Mouse (Mus musculus): ENCODE measurements around the gene Rtkn2. TPM values are rescaled to one million over a fixed set of nuclear protein-coding genes. Genes with fewer than 3 reads are reported as not detected.

Rtkn2 gene
- polyA plus RNA-seq, 1 experiment from 2014 or later, result 20.5 TPM

DNA sequence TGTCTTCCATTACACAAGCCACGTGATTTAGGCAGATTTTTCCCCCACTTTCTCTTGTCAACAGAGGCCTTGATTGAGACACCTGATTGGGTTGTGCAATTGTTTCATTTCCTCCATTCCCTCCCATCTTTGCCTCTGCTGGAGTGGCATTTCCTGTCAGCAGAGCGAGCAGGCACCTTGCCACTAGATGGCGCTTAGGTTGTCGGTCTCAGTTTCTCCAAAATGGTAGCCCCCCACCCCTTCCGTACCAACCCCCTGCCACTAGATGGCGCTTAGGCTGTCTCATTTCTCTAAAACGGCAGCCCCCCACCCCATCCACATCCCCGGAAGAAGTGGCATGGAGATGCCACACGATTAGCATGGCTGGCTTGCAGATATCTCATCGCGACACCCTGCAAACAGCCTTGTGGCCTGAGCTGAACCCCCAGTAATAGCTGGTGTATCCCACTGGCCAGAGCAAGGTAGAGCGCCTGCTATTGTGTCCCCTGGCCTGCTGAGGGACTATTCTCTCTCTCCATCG, 18.8 kb downstream of the Rtkn2 start:
- Histone ChIP-seq H3K9me3 (no peaks in the 10 kb centered on the region), H3K4me2 (replicated peaks) (peak overlapping the region; percentile 23), H3K36me3 (peaks cover 12% of the 10 kb centered on the region; the same call in 1 of the 2 replicates), H3K4me3 (no peak overlapping the region), H3K9ac (replicated peaks) (no peak overlapping the region), H3K4me1 (0 out of 2 replicates have a peak, but pooled peaks cover 5% of the 10 kb centered on the region), H3K27ac (replicated peaks) (no peak overlapping the region), H3K27me3 (no peaks in the 10 kb centered on the region)
- 40% methylated on average over 13 of the region's 13 CpGs for WGBS
- ATAC-seq (ENCODE audit: low FRiP score, low read depth), result peak; percentile 69; the same call in 1 of the 2 replicates

DNA sequence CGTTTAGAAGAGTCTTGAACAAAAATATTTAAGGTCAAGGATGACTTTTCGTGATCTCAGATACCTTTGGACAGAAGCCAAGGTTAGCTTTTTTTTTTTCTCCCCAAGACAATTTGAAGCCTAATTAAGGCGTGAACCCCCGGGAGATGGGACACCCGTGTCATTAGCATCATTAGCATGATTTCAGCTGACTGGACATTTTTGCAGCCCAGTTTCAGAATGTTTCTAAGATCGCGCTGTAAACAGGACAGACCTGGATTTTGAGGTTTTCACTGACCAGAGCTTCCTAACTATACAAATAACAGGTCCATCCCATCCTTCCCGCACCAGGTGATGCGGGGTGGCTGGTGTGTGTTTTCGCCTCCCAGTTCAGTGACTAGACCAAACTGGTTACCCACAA, 19.8 kb downstream of the Rtkn2 start:
- H3K36me3 ChIP-seq, result peaks cover 8% of the 10 kb centered on the region; the same call in 1 of the 2 replicates
- 0 out of 2 replicates have a peak, but pooled peaks cover 5% of the 10 kb centered on the region for H3K4me1 ChIP-seq
- H3K4me2 ChIP-seq (replicated peaks), result no peak overlapping the region
- no peak overlapping the region for H3K27ac ChIP-seq (replicated peaks)
- no peaks in the 10 kb centered on the region for H3K27me3 ChIP-seq
- H3K4me3 ChIP-seq, result no peak overlapping the region
- no peaks in the 10 kb centered on the region for H3K9me3 ChIP-seq
- no peak for ATAC-seq (ENCODE audit: low FRiP score, low read depth)
- no peak overlapping the region for H3K9ac ChIP-seq (replicated peaks)
- WGBS, result 94% methylated on average over 10 of the region's 10 CpGs

DNA sequence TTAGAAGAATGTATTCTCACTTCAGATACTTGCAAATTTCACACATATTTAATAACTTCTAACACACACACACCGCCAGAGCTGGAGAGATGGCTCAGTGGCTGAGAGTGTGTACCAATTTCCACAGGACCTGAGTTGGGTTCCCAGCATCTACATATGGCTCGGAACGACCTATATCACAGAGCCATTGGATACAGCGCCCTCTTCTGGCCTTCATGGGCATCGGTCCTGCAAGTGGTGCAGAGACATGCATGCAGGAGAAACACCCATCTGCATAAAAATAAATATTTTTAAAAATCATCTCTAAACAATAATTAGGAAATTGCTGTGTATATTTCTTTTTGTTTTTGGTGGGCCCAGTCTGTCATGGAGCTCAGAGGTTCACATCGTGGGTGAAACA, 22.1 kb downstream of the Rtkn2 start:
- no peaks in the 10 kb centered on the region for H3K9me3 ChIP-seq
- no peak overlapping the region for H3K9ac ChIP-seq (replicated peaks)
- 87% methylated on average over 6 of the region's 6 CpGs for WGBS
- peaks cover 8% of the 10 kb centered on the region; the same call in 1 of the 2 replicates for H3K36me3 ChIP-seq
- no peak overlapping the region for H3K4me3 ChIP-seq
- no peaks in the 10 kb centered on the region for H3K27me3 ChIP-seq
- no peak overlapping the region for H3K4me2 ChIP-seq (replicated peaks)
- H3K4me1 ChIP-seq, result no peaks in the 10 kb centered on the region
- H3K27ac ChIP-seq (replicated peaks), result no peak overlapping the region
- ATAC-seq (ENCODE audit: low FRiP score, low read depth), result no peak

DNA sequence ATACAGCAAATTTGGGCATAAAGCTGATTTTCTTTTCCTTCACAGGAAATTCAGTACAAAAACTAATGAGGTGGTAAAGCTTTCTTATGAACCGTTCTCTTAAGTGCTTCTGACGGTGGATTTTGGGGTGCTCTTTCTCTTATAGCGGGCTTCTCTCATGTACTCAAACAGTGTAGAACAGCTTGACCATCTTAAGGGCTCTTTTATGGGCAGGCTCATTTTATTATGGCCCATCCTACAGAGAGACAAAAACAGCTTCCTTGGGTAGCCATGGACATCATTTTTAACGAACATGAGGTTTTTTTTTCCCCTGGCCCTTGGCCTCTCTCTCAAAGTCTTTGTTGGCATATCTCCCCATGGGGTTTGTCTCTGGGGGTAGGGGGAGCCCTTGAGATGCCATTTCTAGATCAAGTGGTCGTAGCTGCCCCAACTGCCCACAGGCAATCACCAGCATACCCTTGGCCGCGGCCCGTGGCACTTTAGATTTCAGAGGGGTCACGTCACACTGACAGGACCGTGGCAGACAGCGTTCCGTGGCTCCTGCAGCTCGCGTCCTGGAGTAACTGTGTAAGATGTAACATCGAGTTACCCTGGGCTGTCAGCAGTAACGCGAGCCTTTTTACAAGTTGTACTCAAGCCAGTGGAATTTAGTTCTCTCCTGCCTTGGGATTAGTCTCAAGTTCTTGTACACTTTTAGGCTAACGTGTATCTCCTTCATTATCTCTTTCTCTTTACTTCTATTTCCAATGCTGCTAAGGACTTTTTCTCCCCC, 24.5 kb downstream of the Rtkn2 start:
- H3K27ac ChIP-seq (replicated peaks), result no peak overlapping the region
- no peak overlapping the region for H3K9ac ChIP-seq (replicated peaks)
- no peaks in the 10 kb centered on the region for H3K9me3 ChIP-seq
- H3K27me3 ChIP-seq, result no peaks in the 10 kb centered on the region
- no peak for ATAC-seq (ENCODE audit: low FRiP score, low read depth)
- H3K4me2 ChIP-seq (replicated peaks), result no peak overlapping the region
- H3K4me3 ChIP-seq, result no peak overlapping the region
- 91% methylated on average over 18 of the region's 18 CpGs for WGBS
- H3K4me1 ChIP-seq, result no peaks in the 10 kb centered on the region
- H3K36me3 ChIP-seq, result peaks cover 8% of the 10 kb centered on the region; the same call in 1 of the 2 replicates

DNA sequence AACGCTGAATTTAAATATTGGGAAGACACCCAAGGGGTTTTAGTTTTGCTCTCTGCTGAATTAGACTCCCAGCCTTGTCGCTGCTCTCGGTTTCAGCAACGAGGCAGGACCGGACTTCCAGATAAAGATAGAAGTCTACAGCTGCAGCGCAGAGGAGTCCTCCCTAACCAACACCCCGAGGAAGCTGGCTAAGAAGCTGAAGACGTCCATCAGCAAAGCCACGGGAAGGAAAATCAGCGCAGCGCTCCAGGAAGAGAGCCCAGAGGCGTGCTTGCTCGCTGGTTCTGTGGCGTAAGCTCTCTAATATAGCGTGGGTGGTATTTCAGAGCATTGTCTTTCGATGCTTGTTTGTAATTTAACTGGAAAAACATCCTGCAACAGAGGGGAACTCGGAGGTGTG, 26.0 kb downstream of the Rtkn2 start:
- no peak for ATAC-seq (ENCODE audit: low FRiP score, low read depth)
- H3K9ac ChIP-seq (replicated peaks), result no peak overlapping the region
- no peaks in the 10 kb centered on the region for H3K9me3 ChIP-seq
- no peaks in the 10 kb centered on the region for H3K27me3 ChIP-seq
- peaks cover 9% of the 10 kb centered on the region; the same call in 1 of the 2 replicates for H3K36me3 ChIP-seq
- H3K27ac ChIP-seq (replicated peaks), result no peak overlapping the region
- H3K4me2 ChIP-seq (replicated peaks), result no peak overlapping the region
- no peak overlapping the region for H3K4me3 ChIP-seq
- WGBS, result 91% methylated on average over 17 of the region's 17 CpGs
- H3K4me1 ChIP-seq, result no peaks in the 10 kb centered on the region

DNA sequence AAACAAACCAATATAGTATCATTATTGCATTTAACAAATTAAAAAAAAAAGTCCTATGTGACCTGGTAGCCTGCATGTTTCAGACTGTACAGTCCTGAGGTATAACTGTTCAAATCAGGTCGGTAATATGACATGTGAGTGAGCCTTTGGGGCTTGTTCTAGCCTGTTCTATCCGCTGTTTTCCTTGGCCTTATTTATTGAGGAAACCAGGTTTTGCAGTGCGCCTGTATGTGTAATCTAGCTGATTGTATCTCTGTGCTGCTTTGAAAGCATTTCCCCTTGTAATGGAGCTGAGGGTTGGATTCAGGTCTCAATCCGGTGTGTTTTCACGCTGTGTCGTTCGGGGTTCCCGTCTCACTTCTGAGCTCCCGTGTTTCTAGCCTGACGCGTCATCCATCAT, 27.1 kb downstream of the Rtkn2 start:
- Histone ChIP-seq H3K27me3 (no peaks in the 10 kb centered on the region), H3K36me3 (peaks cover 13% of the 10 kb centered on the region), H3K9me3 (no peaks in the 10 kb centered on the region), H3K4me3 (no peak overlapping the region), H3K27ac (replicated peaks) (no peak overlapping the region), H3K9ac (replicated peaks) (no peak overlapping the region), H3K4me1 (no peaks in the 10 kb centered on the region), H3K4me2 (replicated peaks) (no peak overlapping the region)
- WGBS, result 92% methylated on average over 11 of the region's 11 CpGs
- ATAC-seq (ENCODE audit: low FRiP score, low read depth), result no peak

DNA sequence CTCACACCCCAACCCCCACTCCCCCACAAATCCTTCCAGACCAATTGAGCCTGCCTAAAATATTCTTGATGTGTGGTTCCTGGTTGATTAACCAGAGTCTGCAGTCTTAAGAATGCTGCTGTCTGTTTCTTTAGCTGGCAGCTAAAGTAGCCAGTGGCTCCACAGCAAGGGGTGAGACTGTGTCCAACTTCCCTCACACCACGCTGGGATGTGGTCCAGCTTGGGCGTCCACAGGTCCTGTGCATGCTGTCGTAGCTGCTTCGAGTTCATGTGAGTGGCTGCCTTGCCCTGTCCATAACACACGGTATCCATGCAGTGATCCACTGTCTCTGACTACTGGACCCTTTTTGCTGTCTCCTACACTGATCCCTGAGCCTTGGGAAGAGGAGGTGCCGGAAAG, 27.7 kb downstream of the Rtkn2 start:
- Histone ChIP-seq H3K27ac (replicated peaks) (no peak overlapping the region), H3K36me3 (peaks cover 18% of the 10 kb centered on the region), H3K4me3 (no peak overlapping the region), H3K9ac (replicated peaks) (no peak overlapping the region), H3K27me3 (no peaks in the 10 kb centered on the region), H3K4me2 (replicated peaks) (no peak overlapping the region), H3K9me3 (no peaks in the 10 kb centered on the region), H3K4me1 (no peaks in the 10 kb centered on the region)
- ATAC-seq (ENCODE audit: low FRiP score, low read depth), result no peak
- WGBS, result 94% methylated on average over 6 of the region's 6 CpGs

DNA sequence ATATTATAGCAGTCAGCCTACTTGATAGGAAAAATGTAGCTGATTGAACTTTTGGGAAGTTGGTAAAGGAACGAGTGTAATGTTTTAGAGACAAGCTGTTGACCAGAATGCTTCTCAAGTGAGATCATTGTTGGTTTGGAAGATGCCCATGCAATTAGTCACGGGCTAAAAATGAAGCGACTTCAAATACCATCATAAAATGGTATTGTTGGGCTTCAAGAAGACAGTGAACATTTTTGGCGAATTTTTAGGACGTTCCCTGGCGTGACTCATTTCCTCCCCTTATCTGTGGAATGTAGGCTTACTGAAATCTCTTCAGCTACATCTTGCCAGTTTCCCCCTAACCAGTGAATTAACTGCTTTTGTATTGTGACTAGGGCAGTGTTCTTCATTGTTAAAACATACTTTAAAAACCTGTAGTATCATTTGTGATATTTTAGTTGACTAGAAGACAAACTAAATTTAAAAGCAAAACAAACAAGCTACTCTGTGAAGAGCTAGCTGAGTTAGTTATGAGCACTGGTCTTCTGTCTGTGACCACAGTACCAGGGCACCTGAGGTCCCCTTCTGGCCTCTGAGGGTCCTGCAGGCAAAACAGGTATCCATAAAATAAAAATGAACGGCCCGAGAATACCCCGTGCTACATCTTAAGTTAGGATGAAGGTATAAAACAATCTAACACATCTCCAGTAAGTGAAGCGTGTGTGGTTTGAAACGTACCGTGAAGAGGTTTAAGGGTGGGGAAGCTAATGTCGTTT, 29.0 kb downstream of the Rtkn2 start:
- Histone ChIP-seq H3K36me3 (peaks cover 22% of the 10 kb centered on the region), H3K4me2 (replicated peaks) (no peak overlapping the region), H3K27ac (replicated peaks) (no peak overlapping the region), H3K4me3 (no peak overlapping the region), H3K4me1 (no peaks in the 10 kb centered on the region), H3K27me3 (no peaks in the 10 kb centered on the region), H3K9ac (replicated peaks) (no peak overlapping the region), H3K9me3 (no peaks in the 10 kb centered on the region)
- ATAC-seq (ENCODE audit: low FRiP score, low read depth), result no peak
- WGBS, result 90% methylated on average over 13 of the region's 13 CpGs

DNA sequence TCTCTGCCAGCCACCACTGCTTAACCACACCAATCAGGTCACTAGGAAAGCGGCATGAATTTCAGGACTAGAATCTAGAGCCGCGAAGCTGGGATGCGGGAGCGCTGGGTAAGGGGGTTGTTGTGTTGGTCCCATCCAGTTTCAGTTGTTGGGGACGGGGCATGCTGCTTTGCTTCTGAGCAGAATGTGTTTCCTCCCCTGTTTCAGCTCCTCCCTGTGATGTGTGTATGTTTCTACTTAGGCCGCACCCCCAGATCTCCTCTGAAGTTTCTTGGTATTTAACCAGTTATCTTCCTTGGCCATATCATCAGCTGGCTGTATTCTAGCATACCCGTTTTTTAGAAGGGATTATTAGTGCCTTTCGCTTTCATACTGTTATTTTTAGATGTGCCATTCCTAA, 29.9 kb downstream of the Rtkn2 start:
- Histone ChIP-seq H3K4me1 (no peaks in the 10 kb centered on the region), H3K9ac (replicated peaks) (no peak overlapping the region), H3K27ac (replicated peaks) (no peak overlapping the region), H3K4me3 (no peak overlapping the region), H3K4me2 (replicated peaks) (no peak overlapping the region), H3K9me3 (no peaks in the 10 kb centered on the region), H3K27me3 (no peaks in the 10 kb centered on the region), H3K36me3 (peaks cover 22% of the 10 kb centered on the region)
- 94% methylated on average over 9 of the region's 9 CpGs for WGBS
- no peak for ATAC-seq (ENCODE audit: low FRiP score, low read depth)

DNA sequence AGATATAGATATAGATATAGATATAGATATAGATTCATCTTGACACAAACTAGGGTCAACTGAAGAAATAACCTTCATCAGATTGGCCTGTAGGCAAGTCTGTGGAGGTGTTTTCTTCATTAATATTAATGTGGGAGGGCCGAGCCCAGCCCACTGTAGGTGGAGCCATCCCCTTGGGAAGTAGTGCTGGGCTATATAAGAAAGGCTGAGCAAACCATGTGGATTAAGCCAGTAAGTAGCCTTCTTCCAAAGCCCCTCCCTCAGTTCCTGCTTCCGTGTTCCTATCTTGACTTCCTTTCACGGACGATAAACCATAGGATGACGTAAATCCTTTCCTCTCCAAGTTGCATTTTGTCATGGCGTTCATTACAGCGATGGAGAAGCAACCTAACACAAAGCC, 30.5 kb downstream of the Rtkn2 start:
- H3K9me3 ChIP-seq, result no peaks in the 10 kb centered on the region
- H3K9ac ChIP-seq (replicated peaks), result no peak overlapping the region
- no peak overlapping the region for H3K4me3 ChIP-seq
- H3K4me1 ChIP-seq, result no peaks in the 10 kb centered on the region
- no peak overlapping the region for H3K27ac ChIP-seq (replicated peaks)
- no peak overlapping the region for H3K4me2 ChIP-seq (replicated peaks)
- no peak for ATAC-seq (ENCODE audit: low FRiP score, low read depth)
- 95% methylated on average over 7 of the region's 7 CpGs for WGBS
- H3K27me3 ChIP-seq, result no peaks in the 10 kb centered on the region
- H3K36me3 ChIP-seq, result peaks cover 22% of the 10 kb centered on the region

DNA sequence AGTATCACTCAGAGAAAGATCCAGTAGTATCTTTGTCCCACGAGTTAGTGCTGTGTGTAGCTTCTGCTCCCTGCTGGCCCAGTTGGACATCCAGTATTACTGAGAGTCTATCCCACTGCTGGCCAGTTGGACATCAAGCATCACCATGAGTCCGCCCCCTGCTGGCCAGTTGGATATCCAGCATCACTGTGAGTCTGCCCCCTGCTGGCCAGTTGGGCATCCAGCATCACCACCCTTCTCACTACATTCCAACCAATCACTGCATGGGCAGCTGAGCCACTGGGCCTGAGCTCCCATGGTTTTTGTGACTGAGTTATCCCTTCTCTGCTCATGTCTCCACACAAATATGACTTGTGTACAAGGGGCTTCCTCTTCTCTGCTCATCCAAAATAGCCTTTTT, 33.8 kb downstream of the Rtkn2 start:
- H3K9ac ChIP-seq (replicated peaks), result no peak overlapping the region
- H3K36me3 ChIP-seq, result peaks cover 22% of the 10 kb centered on the region
- H3K4me1 ChIP-seq, result no peaks in the 10 kb centered on the region
- H3K27me3 ChIP-seq, result no peaks in the 10 kb centered on the region
- H3K27ac ChIP-seq (replicated peaks), result no peak overlapping the region
- ATAC-seq (ENCODE audit: low FRiP score, low read depth), result no peak
- no peak overlapping the region for H3K4me3 ChIP-seq
- no peak overlapping the region for H3K4me2 ChIP-seq (replicated peaks)
- 85% methylated on average over 2 of the region's 2 CpGs for WGBS
- H3K9me3 ChIP-seq, result no peaks in the 10 kb centered on the region

DNA sequence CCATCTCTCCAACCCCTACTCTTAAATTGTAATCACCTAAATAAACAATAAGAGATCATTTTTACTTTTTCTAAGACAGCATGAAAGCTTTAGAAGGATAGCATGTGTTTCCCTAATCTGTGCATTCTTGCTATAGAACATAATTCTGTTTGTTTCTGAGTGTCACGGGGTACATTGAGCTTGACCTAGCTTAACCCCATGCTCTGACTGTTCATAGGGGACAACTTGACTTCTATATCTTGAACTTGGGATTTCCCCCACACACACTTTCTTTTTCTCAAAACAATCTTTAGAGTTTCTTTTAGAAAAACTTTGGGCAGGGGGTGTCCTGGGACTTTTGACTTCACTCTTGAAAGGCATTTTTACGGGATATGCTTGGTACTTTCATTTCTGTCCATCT, 41.4 kb downstream of the Rtkn2 start:
- Histone ChIP-seq H3K27ac (replicated peaks) (no peak overlapping the region), H3K9ac (replicated peaks) (no peak overlapping the region), H3K4me2 (replicated peaks) (no peak overlapping the region), H3K27me3 (no peaks in the 10 kb centered on the region), H3K36me3 (peaks cover 16% of the 10 kb centered on the region), H3K4me1 (no peaks in the 10 kb centered on the region), H3K4me3 (no peak overlapping the region), H3K9me3 (peaks cover 5% of the 10 kb centered on the region)
- 92% methylated on average over 2 of the region's 2 CpGs for WGBS
- no peak for ATAC-seq (ENCODE audit: low FRiP score, low read depth)

Data from midbrain, embryonic 12.5 days (tissue).